ENCODE assay signal across 8 mouse cellular contexts in the genomic region with DNA sequence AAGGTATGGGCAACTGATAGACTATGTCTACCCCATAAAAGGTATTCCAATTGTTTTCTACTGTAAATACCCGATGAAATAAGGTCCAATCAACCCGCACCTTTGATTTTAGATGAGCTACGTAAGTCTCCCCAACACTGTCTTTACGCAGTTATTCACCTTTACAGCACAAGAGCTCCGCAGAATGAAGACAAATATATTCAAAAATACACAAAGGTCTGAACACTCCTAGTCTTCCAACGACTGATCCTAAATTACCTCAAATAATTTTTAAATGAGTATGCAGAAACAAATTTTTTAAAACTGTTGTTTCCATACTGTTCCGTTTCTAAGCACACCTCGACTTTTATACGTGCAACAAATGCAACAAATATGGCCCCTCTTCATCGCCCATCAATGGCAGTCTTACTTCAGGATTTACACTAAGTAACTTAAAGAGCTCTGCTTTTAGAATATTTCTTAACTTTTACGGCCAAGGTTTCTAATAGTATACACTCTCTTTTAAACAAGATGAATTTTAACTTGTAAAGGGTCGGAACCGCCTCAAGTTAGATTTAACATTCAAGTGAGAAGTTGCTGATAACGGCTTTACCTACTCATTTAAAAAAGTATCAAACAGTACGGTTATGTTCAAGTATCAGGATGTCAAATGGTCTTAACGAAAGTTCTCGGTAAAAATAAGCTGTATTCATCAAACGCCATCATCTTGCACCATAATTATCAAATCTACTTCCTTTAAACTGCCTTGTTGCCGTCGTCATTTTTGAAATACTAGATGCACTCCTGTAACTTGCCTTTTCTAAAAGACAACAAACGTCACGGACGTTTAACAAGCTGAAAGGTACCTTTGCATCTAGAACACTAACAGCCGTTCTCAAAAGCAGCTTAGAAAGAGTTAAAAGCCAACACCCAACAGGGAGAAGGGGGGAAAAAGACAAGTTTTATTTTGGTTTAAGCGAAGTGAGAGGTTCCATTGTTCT. TPM values are rescaled to one million over a fixed set of nuclear protein-coding genes. Genes with fewer than 3 reads are reported as not detected.
DNase-seq lines count a peak whose midpoint lies in the region; ATAC-seq and TF ChIP-seq lines count a peak whose summit lies in the region.

No protein-coding gene starts in this region.

- TF ChIP-seq EP300 in liver, embryonic 14.5 days (IDR thresholded peaks at IDR 0.05; ENCODE audit: low read depth), result no peak

- H3K27ac ChIP-seq in kidney, postnatal 0 days, result peak overlapping the region; percentile 99
- H3K27ac ChIP-seq in forebrain, embryonic 13.5 days, result peak overlapping the region; percentile 100
- H3K27ac ChIP-seq in liver, embryonic 14.5 days, result peak overlapping the region; percentile 93

- peak overlapping the region; percentile 100 for H3K9ac ChIP-seq in kidney, postnatal 0 days (ENCODE audit: low read depth, low read length)
- H3K9ac ChIP-seq in forebrain, embryonic 13.5 days, result peak overlapping the region; percentile 100
- peak overlapping the region; percentile 96 for H3K9ac ChIP-seq in liver, embryonic 14.5 days (replicated peaks)

- H3K4me3 ChIP-seq in kidney, postnatal 0 days (replicated peaks; ENCODE audit: low read depth, low read length), result peak overlapping the region; percentile 100
- H3K4me3 ChIP-seq in forebrain, embryonic 13.5 days, result peak overlapping the region; percentile 100
- peak overlapping the region; percentile 92 for H3K4me3 ChIP-seq in liver, embryonic 14.5 days (ENCODE audit: insufficient read depth in 1 of 2, low read depth in 2 of 2, low read length in 2 of 2)

- H3K4me1 ChIP-seq in kidney, postnatal 0 days (replicated peaks; ENCODE audit: insufficient read depth, low read length), result peaks cover 10% of the 10 kb centered on the region
- H3K4me1 ChIP-seq in forebrain, embryonic 13.5 days, result peaks cover 16% of the 10 kb centered on the region
- H3K4me1 ChIP-seq in liver, embryonic 14.5 days (replicated peaks; ENCODE audit: control insufficient read depth in 2 of 2, insufficient read depth in 2 of 2, low read length in 1 of 2), result peaks cover 19 to 21% of the 10 kb centered on the region in 2 experiments

- H3K4me2 ChIP-seq in kidney, postnatal 0 days (ENCODE audit: low read length), result peak overlapping the region; percentile 60
- peak overlapping the region; percentile 52 for H3K4me2 ChIP-seq in forebrain, embryonic 13.5 days
- H3K4me2 ChIP-seq in liver, embryonic 14.5 days (ENCODE audit: low read depth), result peak overlapping the region; percentile 64

- no peaks in the 10 kb centered on the region for H3K27me3 ChIP-seq in kidney, postnatal 0 days (ENCODE audit: insufficient read depth, low read length)
- H3K27me3 ChIP-seq in forebrain, embryonic 13.5 days, result no peaks in the 10 kb centered on the region
- no peaks in the 10 kb centered on the region for H3K27me3 ChIP-seq in liver, embryonic 14.5 days (ENCODE audit: control insufficient read depth, insufficient read depth, low read length)

- DNase-seq in kidney, postnatal 0 days (ENCODE audit: low spot score), result peak; percentile 86
- no peak for DNase-seq in kidney, adult 9 months
- DNase-seq in MEL-GATA-1-ER (ENCODE audit: extremely low read depth, low read depth), result peak; percentile 65
- DNase-seq in liver, embryonic 14.5 days (ENCODE audit: low read depth in 3 of 3, low spot score in 3 of 3), result no peak
- no peak for DNase-seq in frontal cortex, postnatal 14 days (ENCODE audit: low spot score in 2 of 2)
- DNase-seq in ovary, postnatal 10 days (ENCODE audit: low spot score), result no peak
- DNase-seq in kidney, adult 18-20 months, result no peak

- no peak for ATAC-seq in kidney, postnatal 0 days (replicated peaks; ENCODE audit: low FRiP score, low read depth)
- no peak for ATAC-seq in forebrain, embryonic 13.5 days
- no peak for ATAC-seq in liver, embryonic 14.5 days (ENCODE audit: insufficient read depth)

- H3K9me3 ChIP-seq in kidney, postnatal 0 days (replicated peaks; ENCODE audit: low read length), result no peaks in the 10 kb centered on the region
- H3K9me3 ChIP-seq in forebrain, embryonic 13.5 days (replicated peaks), result no peaks in the 10 kb centered on the region
- H3K9me3 ChIP-seq in liver, embryonic 14.5 days (ENCODE audit: control insufficient read depth, low read length), result no peaks in the 10 kb centered on the region

- WGBS in kidney, postnatal 0 days, result under 1% methylated on average over 25 of the region's 25 CpGs
- WGBS in forebrain, embryonic 13.5 days, result under 1% methylated on average over 25 of the region's 25 CpGs
- under 1% methylated on average over 25 of the region's 25 CpGs for WGBS in liver, embryonic 14.5 days (ENCODE audit: insufficient replicate concordance)

- no peaks in the 10 kb centered on the region for H3K36me3 ChIP-seq in kidney, postnatal 0 days (ENCODE audit: insufficient read depth, low read length)
- H3K36me3 ChIP-seq in forebrain, embryonic 13.5 days (ENCODE audit: poor library complexity, severe bottlenecking), result no peaks in the 10 kb centered on the region
- H3K36me3 ChIP-seq in liver, embryonic 14.5 days (replicated peaks; ENCODE audit: control insufficient read depth, insufficient read depth, low read depth), result peaks cover 5% of the 10 kb centered on the region

- TF ChIP-seq CTCF in kidney, postnatal 0 days (IDR thresholded peaks at IDR 0.05; ENCODE audit: low read depth), result no peak
- no peak for TF ChIP-seq CTCF in liver, embryonic 14.5 days (IDR thresholded peaks at IDR 0.05; ENCODE audit: low read depth)

RNA-seq across cellular contexts. Expression of gene Chd2, which starts 15.3 kb away (rescaled TPM):
- 41.6 and 44.1 TPM in 2 replicates for polyA plus RNA-seq in kidney, postnatal 0 days (2015; fragmentation: Nextera tagmentation; extraction: Ambion mirVana)
- polyA plus RNA-seq in forebrain, embryonic 13.5 days (2015; fragmentation: Nextera tagmentation; extraction: Ambion mirVana), result 62.8 TPM in 2 replicates
- polyA plus RNA-seq in liver, embryonic 14.5 days (2012; rRNA removed), result 12.0 and 13.1 TPM in 2 replicates
- 14.8 and 17.4 TPM in 2 replicates for polyA plus RNA-seq in liver, embryonic 14.5 days (2014; fragmentation: Nextera tagmentation; extraction: Ambion mirVana)

Comparison
In these comparisons a context has a peak if more than half of its experiments do, and no peak if none do; other contexts are left out.
1. DNase-seq: peak in kidney, postnatal 0 days (single experiment) and MEL-GATA-1-ER (single experiment); none in kidney, adult 9 months (single experiment), liver, embryonic 14.5 days (0 of 3), frontal cortex, postnatal 14 days (0 of 2), ovary, postnatal 10 days (single experiment) and kidney, adult 18-20 months (single experiment).
2. Peak in every context shown above with its lines, with median percentiles within 50 percentile points of each other: H3K27ac ChIP-seq, H3K4me2 ChIP-seq, H3K4me3 ChIP-seq and H3K9ac ChIP-seq.